Mouse (Mus musculus) layer of hippocampus, postnatal 14 days (tissue): ENCODE results near the gene Sbsn. TPM values are rescaled to one million over a fixed set of nuclear protein-coding genes. Genes with fewer than 3 reads are reported as not detected.

Source experiments
- DNase-seq, 2 experiments: peaks; one replicate each; pipeline ENCODE4 v3.0.0; 2021 to 2022; ENCODE audit warnings: low spot score in 2 of 2, mixed read lengths in 1 of 2
- total RNA-seq, 2 experiments: library from RNA; stranded (reverse); gene quantifications; 2 replicates each; pipeline ENCODE4 v1.2.3; 2021

Sbsn gene
- total RNA-seq, 2 experiments from 2014 or later, result 6.8 to 10.7 TPM

DNA sequence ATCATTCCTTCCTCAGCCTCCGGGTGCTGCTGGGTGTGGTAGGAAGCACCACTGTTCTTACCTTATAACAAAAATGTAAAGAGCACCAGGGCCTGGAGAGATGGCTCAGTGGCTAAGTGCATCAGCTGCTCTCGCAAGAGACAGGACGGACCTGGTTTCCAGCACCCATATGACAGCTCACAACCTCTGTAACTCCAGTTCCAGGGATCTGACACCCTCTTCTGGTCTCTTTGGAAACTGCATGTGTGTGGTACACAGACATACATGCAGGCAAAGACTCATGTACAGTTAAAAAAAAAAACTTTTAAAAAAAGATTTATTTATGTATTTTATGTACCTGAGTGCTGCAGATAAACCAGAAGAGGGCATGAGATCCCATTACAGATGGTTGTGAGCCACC lies 52.0 kb downstream of the Sbsn start:
- no peak for DNase-seq

DNA sequence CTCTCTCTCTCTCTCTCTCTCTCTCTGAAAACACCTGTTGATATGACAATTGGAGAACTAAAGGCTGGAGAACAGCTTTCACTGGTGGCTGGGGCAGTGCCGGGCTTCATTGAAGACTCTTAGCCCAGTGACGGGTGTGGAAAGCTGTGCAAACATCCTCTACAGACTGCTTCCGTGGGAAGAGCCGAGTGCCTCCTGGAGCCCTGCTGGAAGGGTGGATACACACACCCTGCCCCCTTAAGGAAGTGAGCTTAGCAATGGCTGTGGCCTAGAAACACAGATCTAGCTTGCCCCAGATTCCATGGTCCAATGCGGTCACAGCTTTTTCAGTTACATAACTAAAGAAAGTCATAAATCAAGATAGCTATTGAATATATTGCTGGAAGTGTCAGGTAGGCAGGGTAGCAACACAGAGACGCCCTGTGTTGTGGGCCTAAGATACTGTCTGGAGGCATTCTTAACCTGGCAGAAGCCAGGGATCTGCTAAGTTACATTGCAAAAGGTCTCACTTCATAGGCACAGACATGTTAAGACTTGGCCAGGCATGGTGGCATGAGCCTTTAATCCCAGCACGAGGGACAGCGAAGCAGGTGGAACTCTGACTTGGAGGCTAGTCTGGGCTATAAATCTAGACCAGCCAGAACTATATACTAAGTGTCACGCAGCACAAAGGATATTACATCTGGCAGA lies 52.9 kb downstream of the Sbsn start:
- DNase-seq, result no peak

Other genes with a start within 250 kb of the Sbsn start
- gene Arhgap33, start 216.4 kb upstream of the Sbsn start, total RNA-seq, result 100 to 1,000 TPM; 160 to 163 TPM
- 1 to 10 TPM; 6.2 to 6.6 TPM for gene Hspb6, start 199.3 kb upstream of the Sbsn start, total RNA-seq
- 1 to 10 TPM; 4.9 to 5.9 TPM for gene Proser3, start 199.2 kb upstream of the Sbsn start, total RNA-seq
- gene Lin37, start 191.6 kb upstream of the Sbsn start, total RNA-seq, result 10 to 100 TPM; 34.1 to 43.4 TPM
- gene U2af1l4, start 188.2 kb upstream of the Sbsn start, total RNA-seq, result 10 to 100 TPM; 57.4 to 62.5 TPM
- gene Gm49396, start 188.1 kb upstream of the Sbsn start, total RNA-seq, result 1 to 10 TPM; 4.7 to 5.3 TPM
- 10 to 100 TPM; 77.0 to 84.1 TPM for gene Psenen, start 187.8 kb upstream of the Sbsn start, total RNA-seq
- gene Igflr1, start 186.0 kb upstream of the Sbsn start, total RNA-seq, result 1 to 10 TPM; 2.1 to 3.7 TPM
- 10 to 100 TPM; 46.1 to 54.4 TPM for gene Kmt2b, start 162.7 kb upstream of the Sbsn start, total RNA-seq
- gene Zbtb32, start 152.6 kb upstream of the Sbsn start, total RNA-seq, result not detected
- under 1 TPM in 1 of 2 experiments, not detected in 1; 0.52 TPM for gene Upk1a, start 138.6 kb upstream of the Sbsn start, total RNA-seq
- 100 to 1,000 TPM; 793 to 817 TPM for gene Cox6b1, start 125.3 kb upstream of the Sbsn start, total RNA-seq
- gene Etv2, start 115.6 kb upstream of the Sbsn start, total RNA-seq, result not detected
- 10 to 100 TPM; 70.4 to 75.5 TPM for gene Rbm42, start 101.2 kb upstream of the Sbsn start, total RNA-seq
- 1 to 10 TPM; 4.5 to 5.0 TPM for gene Haus5, start 86.5 kb upstream of the Sbsn start, total RNA-seq
- gene Pmis2, start 79.9 kb upstream of the Sbsn start, total RNA-seq, result not detected
- gene 2200002J24Rik, start 52.5 kb upstream of the Sbsn start, total RNA-seq, result not detected
- 1 to 10 TPM in 1 of 2 experiments, under 1 TPM in 1; 0.79 to 1.4 TPM for gene Atp4a, start 39.3 kb upstream of the Sbsn start, total RNA-seq
- 100 to 1,000 TPM; 127 to 143 TPM for gene Tmem147, start 21.9 kb upstream of the Sbsn start, total RNA-seq
- gene Gapdhs, start 7.8 kb upstream of the Sbsn start, total RNA-seq, result not detected
- gene Dmkn, start 12.3 kb downstream of the Sbsn start, total RNA-seq, result 1 to 10 TPM; 1.3 to 2.2 TPM
- gene Krtdap, start 36.4 kb downstream of the Sbsn start, total RNA-seq, result not detected
- gene Ffar2, start 72.3 kb downstream of the Sbsn start, total RNA-seq, result not detected
- under 1 TPM; 0.24 to 0.32 TPM for gene Ffar3, start 104.7 kb downstream of the Sbsn start, total RNA-seq
- not detected for gene Ffar1, start 110.1 kb downstream of the Sbsn start, total RNA-seq
- gene Cd22, start 128.9 kb downstream of the Sbsn start, total RNA-seq, result not detected
- 100 to 1,000 TPM; 306 to 317 TPM for gene Mag, start 163.4 kb downstream of the Sbsn start, total RNA-seq
- gene Hamp2, start 173.2 kb downstream of the Sbsn start, total RNA-seq, result not detected
- gene Hamp, start 192.6 kb downstream of the Sbsn start, total RNA-seq, result not detected
- 100 to 1,000 TPM; 122 to 124 TPM for gene Usf2, start 205.3 kb downstream of the Sbsn start, total RNA-seq
- gene Lsr, start 222.0 kb downstream of the Sbsn start, total RNA-seq, result 10 to 100 TPM in 1 of 2 experiments, 1 to 10 TPM in 1; 9.0 to 11.4 TPM
- under 1 TPM; 0.25 to 0.43 TPM for gene Fam187b, start 222.3 kb downstream of the Sbsn start, total RNA-seq